Mouse (Mus musculus) stomach, embryonic 16.5 days (tissue): ENCODE results near the gene Anks6. TPM values are rescaled to one million over a fixed set of nuclear protein-coding genes. Genes with fewer than 3 reads are reported as not detected.

Experiments used
- ATAC-seq: fragments of 200-750 bp; cut with Nextera tagmentation; 2 replicates; pipeline ENCODE4 v1.8.0; 2017; ENCODE audit warnings: moderate number of reproducible peaks, moderate TSS enrichment; ENCODE audit not compliant: insufficient read depth, low FRiP score
- H3K27ac ChIP-seq: fragments of 300-500 bp; sonication (generic); 2 replicates; pipeline ENCODE4 v1.5.1; 2014; ENCODE audit warnings: low read length
- H3K27me3 ChIP-seq: fragments of 300-500 bp; sonication (generic); 2 replicates; pipeline ENCODE4 v1.6.1; 2014; ENCODE audit warnings: low read length, control low read depth, mixed read lengths; ENCODE audit not compliant: control insufficient read depth, insufficient read depth
- H3K36me3 ChIP-seq: fragments of 300-500 bp; sonication (generic); 2 replicates; pipeline ENCODE4 v1.6.1; 2014; ENCODE audit warnings: low read length; ENCODE audit not compliant: control insufficient read depth, insufficient read depth
- H3K4me1 ChIP-seq: fragments of 300-500 bp; sonication (generic); 2 replicates; pipeline ENCODE4 v1.6.1; 2014; ENCODE audit warnings: low read length, control low read depth, mixed read lengths; ENCODE audit not compliant: control insufficient read depth, insufficient read depth
- H3K4me2 ChIP-seq: fragments of 300-500 bp; sonication (generic); 2 replicates; pipeline ENCODE4 v1.6.1; 2014; ENCODE audit warnings: low read depth, low read length, mixed read lengths
- H3K4me3 ChIP-seq: fragments of 300-500 bp; sonication (generic); replicated peaks from 2 replicates; pipeline ENCODE4 v1.5.1; 2014; ENCODE audit warnings: mild to moderate bottlenecking, low read length
- H3K9ac ChIP-seq: fragments of 300-500 bp; sonication (generic); 2 replicates; pipeline ENCODE4 v1.6.1; 2014; ENCODE audit warnings: low read length
- H3K9me3 ChIP-seq: fragments of 300-500 bp; sonication (generic); replicated peaks from 2 replicates; pipeline ENCODE4 v1.6.1; 2016; ENCODE audit warnings: low read length, control low read depth; ENCODE audit not compliant: control insufficient read depth
- WGBS: fragments of 180-500 bp; shearing (Covaris S2); extraction: QIAGEN DNeasy Blood & Tissue Kit; methylation state at CpG from one replicate; pipeline ENCODE4 v1.1.7; 2014; 5-methylcytosine and 5-hydroxymethylcytosine counted together
- polyA plus RNA-seq: library from polyadenylated mRNA; unstranded; fragments of >200 nt; fragmentation: Nextera tagmentation; extraction: Ambion mirVana; gene quantifications from 2 replicates; pipeline ENCODE4 v1.2.1, GENCODE M21; 2015

Gene Anks6
- polyA plus RNA-seq, 1 experiment from 2014 or later, result 3.9 TPM

- Histone ChIP-seq H3K9ac (no peak overlapping the region), H3K9me3 (no peaks in the 10 kb centered on the region), H3K27ac (no peak overlapping the region), H3K4me1 (peaks cover 10% of the 10 kb centered on the region), H3K4me3 (no peak overlapping the region), H3K27me3 (no peaks in the 10 kb centered on the region), H3K4me2 (no peak overlapping the region), H3K36me3 (no peaks in the 10 kb centered on the region)
- ATAC-seq, result peak; percentile 51; the same call in 1 of the 2 replicates
- 38% methylated on average over 10 of the region's 10 CpGs for WGBS
Measured at GRCm38 (mm10) chr4:47050642-47051381, 6.4 kb downstream of the Anks6 start.

GRCm38 (mm10) chr4:47050167-47050566 is 7.1 kb downstream of the Anks6 start:
- Histone ChIP-seq H3K9ac (no peak overlapping the region), H3K4me3 (no peak overlapping the region), H3K27me3 (no peaks in the 10 kb centered on the region), H3K4me2 (no peak overlapping the region), H3K4me1 (peaks cover 10% of the 10 kb centered on the region), H3K36me3 (no peaks in the 10 kb centered on the region), H3K9me3 (no peaks in the 10 kb centered on the region), H3K27ac (no peak overlapping the region)
- ATAC-seq, result peak; percentile 15; the same call in 1 of the 2 replicates
- 7% methylated on average over 1 of the region's 1 CpGs for WGBS

- Histone ChIP-seq H3K9me3 (no peaks in the 10 kb centered on the region), H3K36me3 (no peaks in the 10 kb centered on the region), H3K4me1 (peaks cover 10% of the 10 kb centered on the region), H3K27me3 (no peaks in the 10 kb centered on the region), H3K4me3 (no peak overlapping the region), H3K27ac (no peak overlapping the region), H3K9ac (no peak overlapping the region), H3K4me2 (no peak overlapping the region)
- 85% methylated on average over 16 of the region's 16 CpGs for WGBS
- ATAC-seq, result no peak
Measured at GRCm38 (mm10) chr4:47049216-47049615, 8.0 kb downstream of the Anks6 start.

GRCm38 (mm10) chr4:47047765-47048164 is 9.5 kb downstream of the Anks6 start:
- Histone ChIP-seq H3K4me1 (peaks cover 10% of the 10 kb centered on the region), H3K4me2 (no peak overlapping the region), H3K27me3 (no peaks in the 10 kb centered on the region), H3K27ac (no peak overlapping the region), H3K36me3 (no peaks in the 10 kb centered on the region), H3K9ac (no peak overlapping the region), H3K4me3 (no peak overlapping the region), H3K9me3 (no peaks in the 10 kb centered on the region)
- WGBS, result 72% methylated on average over 4 of the region's 4 CpGs
- ATAC-seq, result no peak

GRCm38 (mm10) chr4:47046974-47047373 is 10.3 kb downstream of the Anks6 start:
- Histone ChIP-seq H3K4me3 (no peak overlapping the region), H3K9ac (no peak overlapping the region), H3K27me3 (no peaks in the 10 kb centered on the region), H3K4me1 (peaks cover 6% of the 10 kb centered on the region), H3K27ac (no peak overlapping the region), H3K4me2 (no peak overlapping the region), H3K36me3 (no peaks in the 10 kb centered on the region), H3K9me3 (no peaks in the 10 kb centered on the region)
- ATAC-seq, result no peak
- WGBS, result 87% methylated on average over 6 of the region's 6 CpGs

- Histone ChIP-seq H3K27me3 (no peaks in the 10 kb centered on the region), H3K36me3 (no peaks in the 10 kb centered on the region), H3K4me1 (no peaks in the 10 kb centered on the region), H3K9ac (no peak overlapping the region), H3K4me3 (no peak overlapping the region), H3K9me3 (no peaks in the 10 kb centered on the region), H3K27ac (no peak overlapping the region), H3K4me2 (no peak overlapping the region)
- 86% methylated on average over 9 of the region's 9 CpGs for WGBS
- ATAC-seq, result no peak
Measured at GRCm38 (mm10) chr4:47043866-47044265, 13.4 kb downstream of the Anks6 start.

GRCm38 (mm10) chr4:47039586-47039985 is 17.6 kb downstream of the Anks6 start:
- no peaks in the 10 kb centered on the region; the same call in 1 of the 2 replicates for H3K36me3 ChIP-seq
- H3K9me3 ChIP-seq, result no peaks in the 10 kb centered on the region
- no peak overlapping the region for H3K9ac ChIP-seq
- no peaks in the 10 kb centered on the region for H3K4me1 ChIP-seq
- no peak overlapping the region for H3K4me3 ChIP-seq
- ATAC-seq, result no peak
- no peaks in the 10 kb centered on the region for H3K27me3 ChIP-seq
- no peak overlapping the region for H3K27ac ChIP-seq
- 91% methylated on average over 10 of the region's 10 CpGs for WGBS
- no peak overlapping the region for H3K4me2 ChIP-seq

- no peak for ATAC-seq
- WGBS, result 13% methylated on average over 5 of the region's 5 CpGs
Measured at GRCm38 (mm10) chr4:47037321-47037657, 19.9 kb downstream of the Anks6 start.

GRCm38 (mm10) chr4:47036486-47037320 is 20.5 kb downstream of the Anks6 start:
- WGBS, result 67% methylated on average over 13 of the region's 13 CpGs
- H3K4me2 ChIP-seq, result no peak overlapping the region
- no peak overlapping the region for H3K4me3 ChIP-seq
- no peaks in the 10 kb centered on the region for H3K27me3 ChIP-seq
- no peak overlapping the region for H3K27ac ChIP-seq
- no peaks in the 10 kb centered on the region for H3K4me1 ChIP-seq
- H3K36me3 ChIP-seq, result no peaks in the 10 kb centered on the region; the same call in 1 of the 2 replicates
- ATAC-seq, result no peak
- H3K9me3 ChIP-seq, result no peaks in the 10 kb centered on the region
- H3K9ac ChIP-seq, result no peak overlapping the region

More at GRCm38 (mm10) chr4:47037321-47037657, 19.9 kb downstream of the Anks6 start:
- no peaks in the 10 kb centered on the region for H3K27me3 ChIP-seq
- H3K9ac ChIP-seq, result no peak overlapping the region
- H3K36me3 ChIP-seq, result no peaks in the 10 kb centered on the region; the same call in 1 of the 2 replicates
- H3K27ac ChIP-seq, result no peak overlapping the region
- H3K4me1 ChIP-seq, result no peaks in the 10 kb centered on the region
- no peak overlapping the region for H3K4me3 ChIP-seq
- H3K4me2 ChIP-seq, result no peak overlapping the region
- no peaks in the 10 kb centered on the region for H3K9me3 ChIP-seq
